Mouse (Mus musculus) liver, embryonic 12.5 days (tissue): ENCODE results near the gene Fam102a. TPM values are rescaled to one million over a fixed set of nuclear protein-coding genes. Genes with fewer than 3 reads are reported as not detected.

Source experiments
- ATAC-seq: fragments of 200-750 bp; cut with Nextera tagmentation; 2 replicates; pipeline ENCODE4 v1.8.0; 2017; ENCODE audit warnings: moderate number of reproducible peaks, mild to moderate bottlenecking, moderate library complexity
- H3K27ac ChIP-seq: fragments of 300-500 bp; sonication (generic); 2 replicates; pipeline ENCODE4 v1.5.1; 2016; ENCODE audit warnings: mild to moderate bottlenecking
- H3K27me3 ChIP-seq: fragments of 300-500 bp; sonication (generic); replicated peaks from 2 replicates; pipeline ENCODE4 v1.6.1; 2016; ENCODE audit warnings: mild to moderate bottlenecking, moderate library complexity
- H3K36me3 ChIP-seq: fragments of 300-500 bp; sonication (generic); 2 replicates; pipeline ENCODE4 v1.6.1; 2016; ENCODE audit warnings: mild to moderate bottlenecking, moderate library complexity
- H3K4me1 ChIP-seq: fragments of 300-500 bp; sonication (generic); 2 replicates; pipeline ENCODE4 v1.6.1; 2016
- H3K4me2 ChIP-seq: fragments of 300-500 bp; sonication (generic); 2 replicates; pipeline ENCODE4 v1.6.1; 2016; ENCODE audit warnings: mild to moderate bottlenecking, moderate library complexity
- H3K4me3 ChIP-seq: fragments of 300-500 bp; sonication (generic); 2 replicates; pipeline ENCODE4 v1.5.1; 2016; ENCODE audit warnings: mild to moderate bottlenecking, moderate library complexity
- H3K9ac ChIP-seq: fragments of 300-500 bp; sonication (generic); 2 replicates; pipeline ENCODE4 v1.6.1; 2016; ENCODE audit warnings: mild to moderate bottlenecking, moderate library complexity
- H3K9me3 ChIP-seq: fragments of 300-500 bp; sonication (generic); replicated peaks from 2 replicates; pipeline ENCODE4 v1.6.1; 2016; ENCODE audit warnings: mild to moderate bottlenecking, moderate library complexity
- WGBS: fragments of 180-500 bp; shearing (Covaris S2); methylation state at CpG from one replicate; pipeline ENCODE4 v1.1.7; 2016; ENCODE audit not compliant: insufficient replicate concordance; 5-methylcytosine and 5-hydroxymethylcytosine counted together
- polyA plus RNA-seq: library from polyadenylated mRNA; unstranded; fragments of >200 nt; fragmentation: Nextera tagmentation; extraction: Ambion mirVana; gene quantifications from 2 replicates; pipeline ENCODE4 v1.2.1, GENCODE M21; 2016

Fam102a gene
- polyA plus RNA-seq, 1 experiment from 2014 or later = 2.4 TPM

- Histone ChIP-seq H3K9ac (no peak overlapping the region), H3K4me2 (no peak overlapping the region), H3K4me1 (0 out of 2 replicates have a peak, but pooled peaks cover 7% of the 10 kb centered on the region), H3K27me3 (no peaks in the 10 kb centered on the region), H3K27ac (no peak overlapping the region), H3K36me3 (no peaks in the 10 kb centered on the region), H3K9me3 (no peaks in the 10 kb centered on the region), H3K4me3 (no peak overlapping the region)
- WGBS = 65% methylated on average over 4 of the region's 4 CpGs
- no peak for ATAC-seq
Measured at GRCm38 (mm10) chr2:32517233-32517867, 17.8 kb upstream of the Fam102a start.

GRCm38 (mm10) chr2:32520034-32520990 is 14.8 kb upstream of the Fam102a start:
- no peak overlapping the region for H3K27ac ChIP-seq
- ATAC-seq = no peak
- no peaks in the 10 kb centered on the region for H3K9me3 ChIP-seq

GRCm38 (mm10) chr2:32524536-32525031 is 10.5 kb upstream of the Fam102a start:
- Histone ChIP-seq H3K9ac (no peak overlapping the region), H3K4me3 (no peak overlapping the region), H3K4me1 (no peaks in the 10 kb centered on the region; the same call in 1 of the 2 replicates), H3K36me3 (no peaks in the 10 kb centered on the region), H3K9me3 (no peaks in the 10 kb centered on the region), H3K27me3 (no peaks in the 10 kb centered on the region), H3K4me2 (no peak overlapping the region), H3K27ac (no peak overlapping the region)
- 73% methylated on average over 13 of the region's 13 CpGs for WGBS
- ATAC-seq = no peak

More at GRCm38 (mm10) chr2:32520034-32520990, 14.8 kb upstream of the Fam102a start:
- Histone ChIP-seq H3K4me1 (no peaks in the 10 kb centered on the region; the same call in 1 of the 2 replicates), H3K4me3 (no peak overlapping the region), H3K9ac (no peak overlapping the region), H3K4me2 (no peak overlapping the region), H3K36me3 (no peaks in the 10 kb centered on the region), H3K27me3 (no peaks in the 10 kb centered on the region)
- 61% methylated on average over 7 of the region's 8 CpGs for WGBS

GRCm38 (mm10) chr2:32525816-32526215 is 9.3 kb upstream of the Fam102a start:
- no peaks in the 10 kb centered on the region for H3K27me3 ChIP-seq
- H3K9ac ChIP-seq = no peak overlapping the region
- ATAC-seq = no peak
- H3K27ac ChIP-seq = no peak overlapping the region
- no peak overlapping the region for H3K4me3 ChIP-seq
- no peak overlapping the region for H3K4me2 ChIP-seq
- H3K4me1 ChIP-seq = no peaks in the 10 kb centered on the region; the same call in 1 of the 2 replicates
- no peaks in the 10 kb centered on the region for H3K36me3 ChIP-seq
- H3K9me3 ChIP-seq = no peaks in the 10 kb centered on the region
- WGBS = 75% methylated on average over 12 of the region's 12 CpGs

- H3K4me2 ChIP-seq = no peak overlapping the region
- H3K27ac ChIP-seq = no peak overlapping the region
- H3K4me3 ChIP-seq = no peak overlapping the region
- no peaks in the 10 kb centered on the region for H3K36me3 ChIP-seq
- ATAC-seq = no peak
- H3K9ac ChIP-seq = no peak overlapping the region
- WGBS = 76% methylated on average over 14 of the region's 14 CpGs
- no peaks in the 10 kb centered on the region for H3K27me3 ChIP-seq
- H3K9me3 ChIP-seq = no peaks in the 10 kb centered on the region
- H3K4me1 ChIP-seq = no peaks in the 10 kb centered on the region; the same call in 1 of the 2 replicates
Measured at GRCm38 (mm10) chr2:32527468-32527966, 7.6 kb upstream of the Fam102a start.

GRCm38 (mm10) chr2:32528326-32528725 is 6.8 kb upstream of the Fam102a start:
- Histone ChIP-seq H3K9ac (no peak overlapping the region), H3K9me3 (no peaks in the 10 kb centered on the region), H3K4me1 (no peaks in the 10 kb centered on the region; the same call in 1 of the 2 replicates), H3K4me2 (no peak overlapping the region), H3K27me3 (peaks cover 4% of the 10 kb centered on the region; the same call in 1 of the 2 replicates), H3K4me3 (no peak overlapping the region), H3K36me3 (no peaks in the 10 kb centered on the region), H3K27ac (no peak overlapping the region)
- WGBS = 79% methylated on average over 1 of the region's 1 CpGs
- ATAC-seq = no peak

- no peak overlapping the region for H3K4me2 ChIP-seq
- H3K4me3 ChIP-seq = no peak overlapping the region
- 25% methylated on average over 2 of the region's 2 CpGs for WGBS
- peaks cover 13% of the 10 kb centered on the region for H3K4me1 ChIP-seq
- no peak overlapping the region for H3K27ac ChIP-seq
- ATAC-seq = no peak
- no peak overlapping the region for H3K9ac ChIP-seq
- H3K27me3 ChIP-seq = peaks cover 11% of the 10 kb centered on the region
- H3K9me3 ChIP-seq = no peaks in the 10 kb centered on the region
- H3K36me3 ChIP-seq = no peaks in the 10 kb centered on the region
Measured at GRCm38 (mm10) chr2:32530479-32530878, 4.7 kb upstream of the Fam102a start.

- WGBS = 75% methylated on average over 2 of the region's 2 CpGs
- Histone ChIP-seq H3K4me2 (no peak overlapping the region), H3K27me3 (peaks cover 38% of the 10 kb centered on the region), H3K4me1 (peaks cover 39% of the 10 kb centered on the region), H3K4me3 (no peak overlapping the region), H3K27ac (no peak overlapping the region), H3K36me3 (no peaks in the 10 kb centered on the region), H3K9me3 (no peaks in the 10 kb centered on the region), H3K9ac (no peak overlapping the region)
- no peak for ATAC-seq
Measured at GRCm38 (mm10) chr2:32533163-32533562, 2.0 kb upstream of the Fam102a start.

- ATAC-seq = no peak
- Histone ChIP-seq H3K27me3 (peaks cover 48% of the 10 kb centered on the region), H3K4me2 (peak overlapping the region; percentile 100), H3K9me3 (no peaks in the 10 kb centered on the region), H3K4me3 (peak overlapping the region; percentile 76), H3K36me3 (no peaks in the 10 kb centered on the region), H3K9ac (peak overlapping the region; percentile 72), H3K27ac (peak overlapping the region; percentile 69), H3K4me1 (peaks cover 39% of the 10 kb centered on the region)
- WGBS = 12% methylated on average over 13 of the region's 13 CpGs
Measured at GRCm38 (mm10) chr2:32534061-32534732, 935 bp upstream of the Fam102a start.

- peak overlapping the region; percentile 76 for H3K4me3 ChIP-seq
- no peaks in the 10 kb centered on the region for H3K36me3 ChIP-seq
- 3% methylated on average over 56 of the region's 56 CpGs for WGBS
- peak overlapping the region; percentile 100 for H3K4me2 ChIP-seq
- H3K9me3 ChIP-seq = no peaks in the 10 kb centered on the region
- peak overlapping the region; percentile 79 for H3K9ac ChIP-seq
- peaks cover 39% of the 10 kb centered on the region for H3K4me1 ChIP-seq
- peaks cover 62% of the 10 kb centered on the region for H3K27me3 ChIP-seq
- peak overlapping the region; percentile 82 for H3K27ac ChIP-seq
- ATAC-seq = peak; percentile 62; the same call in 1 of the 2 replicates
Measured at GRCm38 (mm10) chr2:32535501-32535991, 414 bp downstream of the Fam102a start.

- peak overlapping the region; percentile 79 for H3K9ac ChIP-seq
- H3K9me3 ChIP-seq = no peaks in the 10 kb centered on the region
- peak overlapping the region; percentile 100 for H3K4me2 ChIP-seq
- H3K27me3 ChIP-seq = peaks cover 66% of the 10 kb centered on the region
- no peak overlapping the region for H3K27ac ChIP-seq
- no peak for ATAC-seq
- peak overlapping the region; percentile 76 for H3K4me3 ChIP-seq
- no peaks in the 10 kb centered on the region for H3K36me3 ChIP-seq
- 3% methylated on average over 14 of the region's 14 CpGs for WGBS
- peaks cover 39% of the 10 kb centered on the region for H3K4me1 ChIP-seq
Measured at GRCm38 (mm10) chr2:32536086-32536633, 1.0 kb downstream of the Fam102a start.
